In genomic region chr2:117780816-117781215, GRCm38 (mm10) we compare ENCODE assay signal across 18 mouse cellular contexts.
A peak's percentile ranks its signal among the peaks of the same experiment; 100 is the strongest.
DNase-seq lines count a peak whose midpoint lies in the region; ATAC-seq and TF ChIP-seq lines count a peak whose summit lies in the region.
"Had no signal": no experiment of that assay in that cellular context is flagged by ENCODE, and none has a peak within 500 bp of the region (broad histone marks: within the 10 kb centered on the region; RNA-seq: fewer than 3 reads in every experiment).

No protein-coding gene starts in this region.

- intact Hi-C loops in gastrocnemius, adult 2 months (cut with DNase I) = loop anchor here (2.0 kb wide), 1 partner anchor 330 kb away; the partner anchor contains the start of gene Thbs1

- no peak for TF ChIP-seq CTCF in gastrocnemius, adult 2 months (IDR thresholded peaks at IDR 0.05)

- H3K27ac ChIP-seq in gastrocnemius, adult 2 months = no peak overlapping the region
- H3K27ac ChIP-seq: heart, adult 2 months; heart, embryonic 15.5 days; limb, embryonic 13.5 days; liver, embryonic 13.5 days had no signal

- H3K4me3 ChIP-seq in gastrocnemius, adult 2 months = no peak overlapping the region
- H3K4me3 ChIP-seq: heart, adult 2 months; heart, embryonic 15.5 days; limb, embryonic 13.5 days; liver, embryonic 13.5 days had no signal

- peak; percentile 77 for ATAC-seq in granulocyte monocyte progenitor cell, adult 5-6 weeks (replicated peaks; ENCODE audit: poor library complexity, severe bottlenecking)
- ATAC-seq: activated CD4-positive, CD25-positive, alpha-beta regulatory T cell, adult 4 months; forebrain, embryonic 16.5 days; inflammation-experienced regulatory T-cells, adult 6 months had no signal

- DNase-seq in gastrocnemius, adult 2 months = peak; percentile 26
- no peak for DNase-seq in gastrocnemius, adult 8-10 months (ENCODE audit: low spot score in 2 of 2)
- peak; percentile 71 for DNase-seq in Muller cell, postnatal 12 days (ENCODE audit: inconsistent ontology term)
- DNase-seq in lung, postnatal 14 days = peak; percentile 13
- DNase-seq in cerebellum, adult 8-10 months = no peak
- no peak for DNase-seq in left cerebral cortex, adult 9 months (ENCODE audit: low spot score in 2 of 2)
- DNase-seq in MN1 (ENCODE audit: low spot score) = no peak
- DNase-seq: layer of hippocampus, adult 9-11 months; liver, embryonic 13.5 days; midbrain, embryonic 14.5 days; thymus, postnatal 25 days had no signal

Comparison
In these comparisons a context has a peak if more than half of its experiments do, and no peak if none do; other contexts are left out.
1. DNase-seq: peak in gastrocnemius, adult 2 months (single experiment), Muller cell, postnatal 12 days (single experiment) and lung, postnatal 14 days (single experiment); none in gastrocnemius, adult 8-10 months (0 of 2), cerebellum, adult 8-10 months (single experiment), left cerebral cortex, adult 9 months (0 of 2) and MN1 (single experiment).